Mouse (Mus musculus): Measurements from ENCODE around the gene Calb2. TPM values are rescaled to one million over a fixed set of nuclear protein-coding genes. Genes with fewer than 3 reads are reported as not detected.

Calb2 gene
- 15.5 and 15.8 TPM in 2 replicates for polyA plus RNA-seq (2015; fragmentation: Nextera tagmentation; extraction: Ambion mirVana)

DNA sequence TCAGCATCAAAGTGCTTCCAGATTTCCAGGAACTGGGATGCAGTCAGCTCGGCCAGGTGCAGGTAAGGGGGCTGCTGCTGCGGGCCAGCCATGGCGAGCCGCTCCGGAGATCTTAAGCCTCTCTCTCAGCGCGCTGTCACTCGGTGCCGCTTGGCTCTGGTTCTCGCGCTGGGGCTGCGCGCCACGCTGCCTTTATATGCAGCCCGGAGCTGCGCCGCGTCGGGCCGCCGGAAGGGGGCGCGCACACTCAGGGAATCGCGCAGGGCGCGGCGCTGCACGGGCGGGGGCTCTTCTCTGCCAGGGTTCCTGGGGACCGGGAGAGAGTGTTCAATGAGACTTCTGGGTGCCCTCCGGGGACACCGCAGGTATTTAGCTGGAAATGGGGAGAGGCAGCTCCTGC, at the start of gene Calb2:
Gene Calb2, minus strand, starts transcription at position 165 of the 400 bp plus-strand sequence.
- Histone ChIP-seq H3K4me1 (0 out of 2 replicates have a peak, but pooled peaks cover 3% of the 10 kb centered on the region), H3K4me3 (peak within 1 kb of the TSS; percentile 7; the same call in 1 of the 2 replicates), H3K36me3 (no peaks in the 10 kb centered on the region), H3K4me2 (peak within 1 kb of the TSS; percentile 38; the same call in 1 of the 2 replicates), H3K9ac (no peak within 1 kb of the TSS), H3K27me3 (peaks cover 27% of the 10 kb centered on the region), H3K27ac (no peak within 1 kb of the TSS), H3K9me3 (no peaks in the 10 kb centered on the region)
- under 1% methylated on average over 33 of the region's 33 CpGs for whole genome bisulfite sequencing
- ATAC-seq (ENCODE audit: borderline replicate concordance, extremely low read depth, low FRiP score, low TSS enrichment), result peak; percentile 74

DNA sequence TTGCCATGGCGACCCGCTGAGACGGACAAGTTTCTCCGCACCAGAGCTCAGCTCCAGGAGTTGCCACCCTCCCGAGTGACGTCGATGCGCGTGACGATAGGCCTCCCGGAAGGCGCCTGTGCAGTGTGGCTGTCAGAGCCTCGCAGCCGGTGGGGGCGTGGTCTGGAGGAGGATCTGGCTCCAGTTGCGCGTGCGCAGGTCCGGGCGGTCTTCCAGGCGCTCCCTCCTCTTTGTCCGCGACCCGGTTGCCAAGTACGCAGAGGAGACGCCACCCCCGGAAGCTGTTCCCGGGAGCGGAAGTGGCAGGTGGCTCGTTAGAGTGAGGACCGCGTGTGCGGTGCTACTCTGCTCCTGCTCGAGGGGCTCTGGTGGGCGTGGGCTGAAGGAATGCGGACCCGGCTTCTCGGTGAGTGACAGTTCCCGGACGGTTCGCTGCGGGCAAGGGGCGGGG, 49.7 kb upstream of the Calb2 start:
- peaks cover 11% of the 10 kb centered on the region for H3K4me1 ChIP-seq
- no peaks in the 10 kb centered on the region for H3K9me3 ChIP-seq
- peak; percentile 99 for ATAC-seq (ENCODE audit: borderline replicate concordance, extremely low read depth, low FRiP score, low TSS enrichment)
- H3K27me3 ChIP-seq, result no peaks in the 10 kb centered on the region
- peak overlapping the region; percentile 42 for H3K9ac ChIP-seq
- H3K27ac ChIP-seq, result no peak overlapping the region; the same call in 1 of the 2 replicates
- whole genome bisulfite sequencing, result under 1% methylated on average over 43 of the region's 43 CpGs
- H3K36me3 ChIP-seq, result peaks cover 20% of the 10 kb centered on the region
- peak overlapping the region; percentile 62 for H3K4me3 ChIP-seq
- peak overlapping the region; percentile 70 for H3K4me2 ChIP-seq

DNA sequence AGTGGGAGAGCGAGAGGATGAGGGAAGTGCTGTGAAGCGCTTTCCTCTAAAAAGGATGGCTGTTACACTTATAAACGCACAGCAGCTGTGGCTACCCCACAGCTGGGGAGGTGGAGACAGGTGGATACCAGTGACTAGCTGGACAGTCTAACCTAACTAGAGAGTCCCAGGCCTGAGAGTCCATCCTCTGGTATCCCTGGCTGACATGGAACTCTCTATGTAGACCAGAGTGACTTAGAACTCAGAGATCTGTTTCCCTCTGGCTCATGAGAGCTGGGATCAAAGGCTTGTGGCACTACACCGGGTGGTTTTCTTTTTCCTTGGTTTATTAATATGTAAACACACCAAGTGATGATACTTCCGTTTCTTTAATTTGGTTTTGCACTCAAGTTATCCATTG, 49.2 kb upstream of the Calb2 start:
- Histone ChIP-seq H3K36me3 (peaks cover 15% of the 10 kb centered on the region), H3K27ac (no peak overlapping the region), H3K4me3 (peak overlapping the region; percentile 62), H3K9ac (no peak overlapping the region), H3K4me2 (peak overlapping the region; percentile 70), H3K4me1 (peaks cover 11% of the 10 kb centered on the region), H3K27me3 (no peaks in the 10 kb centered on the region), H3K9me3 (no peaks in the 10 kb centered on the region)
- ATAC-seq (ENCODE audit: borderline replicate concordance, extremely low read depth, low FRiP score, low TSS enrichment), result peak; percentile 16; the same call in 1 of the 2 replicates
- 35% methylated on average over 5 of the region's 5 CpGs for WGBS

DNA sequence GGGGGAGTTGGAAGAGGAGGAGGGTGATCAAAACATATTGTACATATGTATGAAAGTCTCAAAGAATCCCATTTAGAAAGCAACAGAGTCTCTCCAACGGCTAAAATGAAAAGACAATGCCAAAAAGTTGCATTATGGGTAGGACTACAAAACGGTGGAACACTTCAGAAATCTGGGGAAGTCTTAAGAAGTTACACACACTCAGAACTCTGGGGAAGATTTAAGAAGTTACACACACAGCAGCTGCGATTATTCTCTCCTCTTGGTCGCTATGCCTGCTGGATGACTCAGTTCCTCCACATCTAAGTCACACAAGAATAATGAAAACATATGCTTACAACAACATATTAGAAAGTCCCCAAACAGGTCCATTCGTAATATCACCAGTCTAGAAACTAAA, 48.2 kb upstream of the Calb2 start:
- Histone ChIP-seq H3K27me3 (no peaks in the 10 kb centered on the region), H3K36me3 (peaks cover 5% of the 10 kb centered on the region), H3K9me3 (no peaks in the 10 kb centered on the region), H3K4me3 (no peak overlapping the region), H3K9ac (no peak overlapping the region), H3K4me1 (peaks cover 11% of the 10 kb centered on the region), H3K27ac (no peak overlapping the region), H3K4me2 (no peak overlapping the region)
- 65% methylated on average over 5 of the region's 5 CpGs for WGBS
- ATAC-seq (ENCODE audit: borderline replicate concordance, extremely low read depth, low FRiP score, low TSS enrichment), result no peak

DNA sequence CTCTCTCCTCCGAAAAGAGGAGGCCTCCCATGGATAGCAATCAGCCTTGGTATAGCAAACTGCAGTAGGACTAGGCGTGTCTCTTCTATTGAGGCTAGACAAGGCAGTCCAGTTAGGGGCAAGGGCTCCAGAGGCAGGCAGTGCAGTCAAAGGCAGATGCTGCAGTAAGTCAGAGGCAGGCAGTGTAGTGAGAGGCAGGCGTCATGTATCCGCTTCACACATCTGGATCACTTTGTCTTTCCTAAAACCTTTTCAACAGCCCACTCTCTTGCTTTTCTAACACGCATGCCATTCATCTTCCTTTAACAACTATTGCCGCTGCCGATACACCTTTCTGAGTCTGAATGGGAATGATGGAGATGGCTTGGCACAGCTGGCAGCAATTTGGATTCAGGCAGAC, 47.4 kb upstream of the Calb2 start, which contains the start of gene Cmtr2:
Gene Cmtr2, plus strand, starts transcription at position 301 of the 400 bp plus-strand sequence.
- Histone ChIP-seq H3K36me3 (no peaks in the 10 kb centered on the region), H3K9me3 (no peaks in the 10 kb centered on the region), H3K4me1 (peaks cover 11% of the 10 kb centered on the region), H3K27ac (no peak within 1 kb of the TSS), H3K4me2 (no peak within 1 kb of the TSS), H3K27me3 (no peaks in the 10 kb centered on the region), H3K9ac (no peak within 1 kb of the TSS), H3K4me3 (no peak within 1 kb of the TSS)
- WGBS, result 65% methylated on average over 7 of the region's 7 CpGs
- no peak for ATAC-seq (ENCODE audit: borderline replicate concordance, extremely low read depth, low FRiP score, low TSS enrichment)

DNA sequence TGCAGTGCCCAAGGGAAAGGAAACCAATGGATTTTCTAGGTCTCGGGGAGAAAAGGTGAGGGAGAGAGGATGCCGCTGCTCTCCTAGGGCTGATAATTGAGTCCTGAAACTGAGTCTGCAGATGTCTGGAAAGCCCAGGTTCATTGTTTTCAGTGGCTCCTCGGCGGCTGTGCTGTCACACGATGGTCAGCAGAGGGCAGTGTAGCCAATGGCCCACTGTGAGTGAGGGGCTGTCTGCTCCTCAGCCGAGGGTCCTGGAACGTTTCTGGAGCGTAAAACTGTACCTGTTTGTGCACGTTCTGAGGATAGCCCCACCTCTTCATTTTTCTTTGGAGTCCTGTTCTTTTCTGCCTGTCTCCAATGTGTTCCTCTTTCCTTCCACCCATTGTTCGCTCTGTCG, 33.8 kb upstream of the Calb2 start:
- no peaks in the 10 kb centered on the region for H3K4me1 ChIP-seq
- no peak overlapping the region for H3K4me2 ChIP-seq
- H3K36me3 ChIP-seq, result no peaks in the 10 kb centered on the region
- no peak overlapping the region for H3K4me3 ChIP-seq
- no peak overlapping the region for H3K9ac ChIP-seq
- H3K9me3 ChIP-seq, result no peaks in the 10 kb centered on the region
- no peaks in the 10 kb centered on the region for H3K27me3 ChIP-seq
- H3K27ac ChIP-seq, result no peak overlapping the region
- no peak for ATAC-seq (ENCODE audit: borderline replicate concordance, extremely low read depth, low FRiP score, low TSS enrichment)
- 26% methylated on average over 11 of the region's 11 CpGs for WGBS

DNA sequence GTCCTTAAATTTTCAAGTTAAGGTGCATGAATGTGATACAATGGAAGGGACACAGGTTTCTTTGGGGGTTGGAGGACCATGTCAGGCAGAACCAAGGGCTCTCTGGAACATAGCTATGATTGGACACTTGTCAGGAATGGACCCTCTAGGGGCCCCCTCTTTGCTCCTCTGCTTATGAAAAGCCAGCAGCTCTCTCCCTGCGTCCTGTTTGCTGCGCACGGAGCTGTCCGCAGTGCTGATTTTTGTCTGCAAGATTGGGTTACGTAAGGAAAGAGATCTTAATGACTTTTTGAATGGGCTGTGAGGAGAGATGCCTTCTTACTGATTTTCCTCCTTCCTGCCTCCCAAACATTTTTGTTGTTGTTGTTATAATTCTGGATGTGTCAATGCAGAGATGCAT, 28.7 kb upstream of the Calb2 start:
- no peak overlapping the region for H3K4me2 ChIP-seq
- ATAC-seq (ENCODE audit: borderline replicate concordance, extremely low read depth, low FRiP score, low TSS enrichment), result no peak
- no peaks in the 10 kb centered on the region for H3K9me3 ChIP-seq
- H3K27ac ChIP-seq, result no peak overlapping the region
- no peaks in the 10 kb centered on the region for H3K36me3 ChIP-seq
- 0% methylated on average over 5 of the region's 5 CpGs for WGBS
- H3K27me3 ChIP-seq, result no peaks in the 10 kb centered on the region
- no peaks in the 10 kb centered on the region for H3K4me1 ChIP-seq
- no peak overlapping the region for H3K4me3 ChIP-seq
- H3K9ac ChIP-seq, result no peak overlapping the region

DNA sequence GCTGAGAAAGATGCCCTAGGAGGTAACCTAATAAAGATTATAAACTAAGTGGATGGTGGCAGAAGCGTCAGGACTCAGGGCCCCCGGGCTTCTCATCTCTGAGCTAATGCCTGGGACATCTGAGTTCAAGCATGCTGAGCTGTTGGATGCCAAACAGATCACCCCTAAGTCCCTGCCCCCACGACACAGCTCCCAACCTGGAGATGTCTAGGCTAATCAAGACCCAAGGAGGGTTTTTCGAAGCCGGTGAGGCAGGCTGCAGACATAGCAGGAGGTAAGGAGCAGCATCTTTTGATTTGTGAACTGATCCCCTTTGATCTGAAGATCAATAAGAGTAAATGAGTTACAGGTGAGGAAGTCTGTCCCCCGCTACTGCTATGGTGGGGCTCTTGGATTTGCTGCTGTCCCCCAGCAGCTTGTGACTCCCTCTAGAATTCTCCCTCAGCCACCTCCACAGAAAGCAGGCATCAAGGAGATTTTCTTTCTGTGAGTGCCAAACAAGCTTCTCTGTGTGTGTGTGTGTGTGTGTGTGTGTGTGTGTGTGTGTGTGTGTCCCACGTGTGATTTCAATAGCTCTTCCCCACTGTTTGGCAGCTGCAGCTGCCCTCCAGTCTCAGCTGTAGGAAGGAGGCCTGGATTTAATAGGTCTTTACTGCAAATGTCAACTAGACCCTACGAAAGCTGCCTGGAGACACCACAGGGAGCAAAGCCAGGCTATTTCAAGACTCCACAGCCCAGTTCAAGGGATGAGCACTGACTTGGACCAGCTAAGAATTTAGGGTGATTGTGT, 21.1 kb upstream of the Calb2 start:
- Histone ChIP-seq H3K4me1 (no peaks in the 10 kb centered on the region), H3K27ac (no peak overlapping the region), H3K4me3 (no peak overlapping the region), H3K9ac (no peak overlapping the region), H3K4me2 (no peak overlapping the region), H3K36me3 (no peaks in the 10 kb centered on the region), H3K27me3 (no peaks in the 10 kb centered on the region), H3K9me3 (no peaks in the 10 kb centered on the region)
- no peak for ATAC-seq (ENCODE audit: borderline replicate concordance, extremely low read depth, low FRiP score, low TSS enrichment)
- 16% methylated on average over 8 of the region's 8 CpGs for WGBS

DNA sequence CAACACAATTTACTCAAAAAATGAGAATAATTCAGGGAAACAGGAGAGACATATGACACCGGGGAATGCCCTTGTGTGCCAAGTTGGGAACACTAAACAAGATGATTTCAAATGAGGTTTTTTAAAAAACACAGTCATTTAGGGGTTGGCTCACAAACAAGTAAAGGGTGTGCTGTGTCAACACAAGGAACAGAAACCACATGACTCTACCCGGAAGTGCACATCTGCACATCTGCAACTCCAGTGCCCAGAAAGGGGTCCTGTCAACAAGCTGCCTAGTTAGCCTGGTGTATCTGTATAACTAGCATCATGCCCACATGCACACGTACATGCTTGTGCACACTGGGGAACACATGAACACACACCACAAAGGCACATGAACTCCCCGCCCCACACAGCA, 17.5 kb upstream of the Calb2 start:
- H3K27ac ChIP-seq, result no peak overlapping the region
- ATAC-seq (ENCODE audit: borderline replicate concordance, extremely low read depth, low FRiP score, low TSS enrichment), result no peak
- no peaks in the 10 kb centered on the region for H3K4me1 ChIP-seq
- 73% methylated on average over 4 of the region's 4 CpGs for WGBS
- H3K4me2 ChIP-seq, result no peak overlapping the region
- no peaks in the 10 kb centered on the region for H3K9me3 ChIP-seq
- no peaks in the 10 kb centered on the region for H3K36me3 ChIP-seq
- no peak overlapping the region for H3K9ac ChIP-seq
- no peaks in the 10 kb centered on the region for H3K27me3 ChIP-seq
- H3K4me3 ChIP-seq, result no peak overlapping the region

DNA sequence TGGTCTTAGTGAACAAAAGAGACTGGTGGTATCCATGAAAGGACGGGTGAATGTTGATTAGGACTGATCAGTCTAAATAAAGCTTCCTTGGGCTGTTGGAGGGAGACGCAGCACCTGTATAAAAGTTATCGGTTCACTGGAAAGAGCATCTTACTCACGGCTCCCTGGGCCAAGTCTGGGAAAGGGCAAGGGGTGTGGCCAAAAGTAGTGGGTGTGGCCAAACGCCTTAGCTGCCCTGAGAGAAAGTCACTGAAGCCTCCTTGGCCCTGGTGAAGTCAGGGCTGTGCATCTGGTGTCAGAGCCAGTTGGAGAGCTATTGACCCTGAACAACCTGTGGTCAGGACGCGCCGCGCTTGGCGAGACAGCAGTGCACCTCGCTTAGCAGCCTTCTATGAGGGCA, 15.7 kb upstream of the Calb2 start:
- Histone ChIP-seq H3K9me3 (no peaks in the 10 kb centered on the region), H3K36me3 (no peaks in the 10 kb centered on the region), H3K4me1 (no peaks in the 10 kb centered on the region), H3K4me3 (no peak overlapping the region), H3K27ac (no peak overlapping the region), H3K4me2 (no peak overlapping the region), H3K9ac (no peak overlapping the region), H3K27me3 (no peaks in the 10 kb centered on the region)
- WGBS, result 19% methylated on average over 11 of the region's 11 CpGs
- no peak for ATAC-seq (ENCODE audit: borderline replicate concordance, extremely low read depth, low FRiP score, low TSS enrichment)

DNA sequence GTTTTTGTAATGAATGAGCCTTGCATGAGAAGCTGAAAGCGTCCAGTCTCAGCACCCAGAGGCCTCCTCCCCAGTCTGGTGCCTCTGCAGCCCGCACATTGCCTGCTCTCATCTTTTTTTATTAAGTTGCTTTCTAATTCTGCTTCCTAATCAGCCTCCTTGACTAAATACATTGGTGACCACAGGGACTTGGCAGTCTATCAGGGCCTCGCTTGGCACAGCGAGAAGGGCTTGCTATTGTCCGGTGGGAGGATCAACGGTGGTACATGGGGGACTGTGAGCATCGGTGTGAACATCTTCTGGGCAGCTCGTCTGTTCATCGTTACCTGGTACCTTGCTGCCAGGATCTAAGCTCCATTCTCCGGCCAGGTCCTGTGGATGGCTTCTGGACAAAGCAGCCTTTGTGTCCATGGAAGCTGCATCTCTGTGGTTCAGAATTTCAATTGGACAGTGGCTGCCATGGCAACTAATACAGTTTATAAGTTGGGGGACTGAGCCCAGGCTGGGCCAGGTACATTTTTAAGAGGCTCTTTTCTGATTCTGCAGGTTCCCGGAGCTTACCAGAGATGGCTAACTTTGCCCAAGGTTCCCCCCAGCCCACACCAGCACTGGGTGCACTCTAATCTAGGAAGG, 14.8 kb upstream of the Calb2 start:
- no peak for ATAC-seq (ENCODE audit: borderline replicate concordance, extremely low read depth, low FRiP score, low TSS enrichment)
- H3K9me3 ChIP-seq, result no peaks in the 10 kb centered on the region
- no peak overlapping the region for H3K27ac ChIP-seq
- H3K4me3 ChIP-seq, result no peak overlapping the region
- no peaks in the 10 kb centered on the region for H3K36me3 ChIP-seq
- no peaks in the 10 kb centered on the region for H3K27me3 ChIP-seq
- peaks cover under 1% of the 10 kb centered on the region; the same call in 1 of the 2 replicates for H3K4me1 ChIP-seq
- no peak overlapping the region for H3K4me2 ChIP-seq
- no peak overlapping the region for H3K9ac ChIP-seq
- 72% methylated on average over 11 of the region's 11 CpGs for WGBS
